Comparison of ENCODE assay signal across 8 mouse cellular contexts in the genomic region with DNA sequence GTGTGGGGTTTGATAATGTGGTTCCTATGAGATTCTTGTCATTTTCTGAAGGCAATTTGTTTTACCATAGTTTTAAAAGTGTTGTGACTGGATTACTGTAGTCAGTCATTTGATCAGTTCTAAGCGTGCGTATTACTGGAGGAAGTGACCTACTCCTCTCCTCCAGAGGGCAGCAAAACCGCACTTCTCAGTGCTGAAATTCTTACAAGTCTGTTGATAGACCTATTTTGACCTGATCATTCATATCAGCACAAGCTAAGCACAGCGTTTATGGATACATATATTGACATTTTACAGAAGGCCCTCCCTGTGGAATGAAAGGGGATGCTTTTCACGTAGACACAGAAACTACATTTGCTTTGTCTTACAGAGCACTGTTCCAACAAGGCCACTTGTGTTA.
DNase-seq lines count a peak whose midpoint lies in the region; ATAC-seq and TF ChIP-seq lines count a peak whose summit lies in the region.

No protein-coding gene starts in this region.

- H3K36me3 ChIP-seq in hindbrain, embryonic 16.5 days (ENCODE audit: control insufficient read depth, insufficient read depth, low read length) = no peaks in the 10 kb centered on the region
- H3K36me3 ChIP-seq in midbrain, embryonic 14.5 days (ENCODE audit: control insufficient read depth, insufficient read depth, low read length) = no peaks in the 10 kb centered on the region

- no peak overlapping the region for H3K4me2 ChIP-seq in hindbrain, embryonic 16.5 days (ENCODE audit: low read length)
- no peak overlapping the region for H3K4me2 ChIP-seq in midbrain, embryonic 14.5 days (ENCODE audit: low read length)

- no peak overlapping the region for H3K27ac ChIP-seq in hindbrain, embryonic 16.5 days (ENCODE audit: low read depth, low read length)
- H3K27ac ChIP-seq in midbrain, embryonic 14.5 days (replicated peaks; ENCODE audit: low read depth, low read length) = no peak overlapping the region

- no peak for TF ChIP-seq POLR2A in brain, embryonic 14.5 days (IDR thresholded peaks at IDR 0.05; ENCODE audit: borderline replicate concordance, extremely low read depth, insufficient read depth, insufficient read length, poor library complexity, severe bottlenecking)

- 46% methylated on average over 5 of the region's 5 CpGs for WGBS in hindbrain, embryonic 16.5 days
- 49% methylated on average over 5 of the region's 5 CpGs for WGBS in midbrain, embryonic 14.5 days

- peak; percentile 69; the same call in 1 of the 2 replicates for TF ChIP-seq CTCF in brain, embryonic 14.5 days (IDR thresholded peaks at IDR 0.05; ENCODE audit: borderline replicate concordance, extremely low read depth, insufficient read depth, insufficient read length)

- 0 out of 2 replicates have a peak, but pooled peaks have one; percentile 60 for ATAC-seq in cerebellum, adult (ENCODE audit: insufficient number of reproducible peaks, low FRiP score, low TSS enrichment)
- peak; percentile 74; the same call in 1 of the 2 replicates for ATAC-seq in hindbrain, embryonic 16.5 days
- peak; percentile 41; the same call in 1 of the 2 replicates for ATAC-seq in midbrain, embryonic 14.5 days (ENCODE audit: low FRiP score, low TSS enrichment)

- no peaks in the 10 kb centered on the region for H3K4me1 ChIP-seq in hindbrain, embryonic 16.5 days (ENCODE audit: control insufficient read depth, insufficient read depth, low read depth, low read length)
- no peaks in the 10 kb centered on the region for H3K4me1 ChIP-seq in midbrain, embryonic 14.5 days (ENCODE audit: control insufficient read depth, insufficient read depth, low read length)

- H3K9me3 ChIP-seq in hindbrain, embryonic 16.5 days (ENCODE audit: control insufficient read depth, low read length) = no peaks in the 10 kb centered on the region
- H3K9me3 ChIP-seq in midbrain, embryonic 14.5 days (ENCODE audit: control insufficient read depth, low read length) = no peaks in the 10 kb centered on the region

- DNase-seq in cerebellum, adult 9-11 months = no peak
- DNase-seq in left cerebral cortex, adult 18-20 months (ENCODE audit: low spot score in 2 of 2) = peak; percentile 20 to 32
- no peak for DNase-seq in left cerebral cortex, adult 8-10 months (ENCODE audit: low spot score in 2 of 2)
- DNase-seq in brain, embryonic 14.5 days (ENCODE audit: low read depth) = peak; percentile 87
- peak; percentile 88 for DNase-seq in midbrain, embryonic 14.5 days
- no peak for DNase-seq in urinary bladder, adult 2 months (ENCODE audit: low spot score)

- no peak overlapping the region for H3K9ac ChIP-seq in hindbrain, embryonic 16.5 days (ENCODE audit: low read depth, low read length)
- H3K9ac ChIP-seq in midbrain, embryonic 14.5 days (replicated peaks; ENCODE audit: low read length) = no peak overlapping the region

- H3K27me3 ChIP-seq in hindbrain, embryonic 16.5 days (replicated peaks; ENCODE audit: control insufficient read depth, insufficient read depth, low read length) = no peaks in the 10 kb centered on the region
- no peaks in the 10 kb centered on the region for H3K27me3 ChIP-seq in midbrain, embryonic 14.5 days (ENCODE audit: control insufficient read depth, insufficient read depth, low read length)

- H3K4me3 ChIP-seq in hindbrain, embryonic 16.5 days (ENCODE audit: low read length) = no peak overlapping the region
- H3K4me3 ChIP-seq in midbrain, embryonic 14.5 days (replicated peaks; ENCODE audit: low read depth, low read length) = no peak overlapping the region

Comparison
In these comparisons a context has a peak if more than half of its experiments do, and no peak if none do; other contexts are left out.
1. DNase-seq: peak in left cerebral cortex, adult 18-20 months (2 of 2), brain, embryonic 14.5 days (single experiment) and midbrain, embryonic 14.5 days (single experiment); none in cerebellum, adult 9-11 months (single experiment), left cerebral cortex, adult 8-10 months (0 of 2) and urinary bladder, adult 2 months (single experiment).
2. Peak in every context shown above with its lines, with median percentiles within 50 percentile points of each other: ATAC-seq.